Mouse (Mus musculus) ES-E14 (cell line): ENCODE data around the gene Phldb2.

Experiments used
- MAFK ChIP-seq: IDR thresholded peaks from 2 replicates; pipeline ENCODE4 v1.6.1; 2014; ENCODE audit warnings: mild to moderate bottlenecking, low read depth, low read length, inconsistent platforms; ENCODE audit not compliant: insufficient read depth
- ZC3H11A ChIP-seq: IDR thresholded peaks from 2 replicates; pipeline ENCODE4 v1.6.1; 2012; ENCODE audit warnings: low read depth, mild to moderate bottlenecking, inconsistent platforms, low read length, borderline replicate concordance

DNA sequence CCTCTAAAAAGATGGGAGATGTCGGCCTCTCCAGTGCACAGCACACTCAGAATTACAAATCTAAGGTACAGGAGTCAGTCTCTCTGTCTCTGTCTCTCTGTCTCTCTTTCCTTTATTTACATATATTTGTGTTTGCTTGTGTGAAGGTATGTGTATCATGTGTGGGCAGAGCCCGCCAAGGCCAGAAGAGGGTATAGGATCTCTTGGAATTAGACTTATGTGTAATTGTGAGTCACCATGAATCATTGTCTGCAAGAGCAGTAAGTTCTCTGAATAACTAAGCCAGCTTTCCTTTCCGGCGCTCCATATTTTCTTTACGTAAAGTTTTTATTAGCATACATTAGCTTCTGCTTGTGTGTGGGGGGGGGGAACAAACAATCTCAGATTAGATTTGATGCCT, 7.7 kb downstream of the Phldb2 start:
- TF ChIP-seq MAFK (no peak), ZC3H11A (no peak)
